Mouse (Mus musculus): ENCODE results near the gene Flt3l. TPM values are rescaled to one million over a fixed set of nuclear protein-coding genes. Genes with fewer than 3 reads are reported as not detected.

Flt3l gene
- total and polyA plus RNA-seq, 2 experiments from 2014 or later = 1.9 to 2.3 TPM

DNA sequence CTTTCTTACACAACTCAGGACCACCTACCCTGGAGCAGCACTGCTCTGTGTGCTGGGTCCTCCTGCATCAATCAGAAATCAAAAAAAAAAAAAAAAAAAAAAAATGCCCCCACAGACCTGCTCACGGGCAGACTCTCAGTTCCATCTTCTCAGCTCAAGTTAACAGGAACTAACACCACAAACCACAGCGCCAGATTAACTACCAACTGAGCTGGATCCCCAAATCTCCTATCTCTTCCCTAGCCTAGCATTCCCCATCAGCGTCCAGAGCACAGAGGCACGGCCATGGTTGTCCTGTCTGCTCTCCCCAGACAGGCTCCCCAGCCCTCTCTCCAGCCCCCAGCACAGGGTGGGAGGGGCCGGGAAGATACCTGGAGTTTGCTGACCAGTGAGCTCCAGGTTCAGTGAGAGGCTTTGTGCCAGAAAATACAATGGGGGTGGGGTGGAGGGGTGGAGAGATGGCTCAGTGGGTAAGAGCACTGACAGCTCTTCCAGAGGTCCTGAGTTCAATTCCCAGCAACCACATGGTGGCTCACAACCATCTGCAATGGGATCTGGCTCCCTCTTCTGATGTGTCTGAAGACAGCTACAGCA is 29.1 kb downstream of the Flt3l start:
- H3K9me3 ChIP-seq (ENCODE audit: low read length) = no peaks in the 10 kb centered on the region
- no peak overlapping the region for H3K27ac ChIP-seq (ENCODE audit: low read depth, low read length)
- no peaks in the 10 kb centered on the region for H3K36me3 ChIP-seq (ENCODE audit: insufficient read depth)
- 58% methylated on average over 5 of the region's 5 CpGs for WGBS
- TF ChIP-seq CTCF (IDR thresholded peaks at IDR 0.05; ENCODE audit: low read depth) = no peak
- no peaks in the 10 kb centered on the region for H3K4me1 ChIP-seq (ENCODE audit: insufficient read depth)
- no peaks in the 10 kb centered on the region for H3K27me3 ChIP-seq (ENCODE audit: insufficient read depth, low read length)
- H3K4me3 ChIP-seq (ENCODE audit: low read depth, low read length) = no peak overlapping the region
- DNase-seq (no peak), ATAC-seq (no peak)
- no peak overlapping the region for H3K4me2 ChIP-seq (ENCODE audit: low read depth)
- H3K9ac ChIP-seq = no peak overlapping the region

DNA sequence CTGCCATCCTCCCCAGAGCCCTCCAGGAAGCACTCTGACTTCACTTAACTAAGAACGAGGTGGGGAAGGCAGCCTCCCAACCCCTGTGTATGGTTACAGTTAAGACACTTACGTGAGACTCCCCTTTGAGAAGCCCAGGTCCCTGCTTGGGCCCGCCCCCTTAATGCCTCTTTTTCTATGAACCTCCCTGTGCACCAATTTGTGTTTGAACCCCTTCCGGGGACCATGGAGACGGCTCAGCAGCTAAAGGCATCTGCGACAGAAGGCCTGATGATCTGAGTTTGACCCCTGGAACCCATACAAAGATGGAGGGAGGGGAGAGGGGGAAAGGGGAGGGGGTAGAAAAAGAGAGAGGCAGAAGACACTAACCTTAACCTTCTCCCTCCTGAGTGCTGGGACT is 29.8 kb downstream of the Flt3l start:
- WGBS = 42% methylated on average over 6 of the region's 6 CpGs
- Histone ChIP-seq H3K27me3 (ENCODE audit: insufficient read depth, low read length) (no peaks in the 10 kb centered on the region), H3K4me2 (ENCODE audit: low read depth) (no peak overlapping the region), H3K4me1 (ENCODE audit: insufficient read depth) (no peaks in the 10 kb centered on the region), H3K9me3 (ENCODE audit: low read length) (no peaks in the 10 kb centered on the region), H3K9ac (no peak overlapping the region), H3K27ac (ENCODE audit: low read depth, low read length) (no peak overlapping the region), H3K4me3 (ENCODE audit: low read depth, low read length) (no peak overlapping the region), H3K36me3 (ENCODE audit: insufficient read depth) (no peaks in the 10 kb centered on the region)
- no peak for TF ChIP-seq CTCF (IDR thresholded peaks at IDR 0.05; ENCODE audit: low read depth)
- ATAC-seq (no peak), DNase-seq (no peak)

DNA sequence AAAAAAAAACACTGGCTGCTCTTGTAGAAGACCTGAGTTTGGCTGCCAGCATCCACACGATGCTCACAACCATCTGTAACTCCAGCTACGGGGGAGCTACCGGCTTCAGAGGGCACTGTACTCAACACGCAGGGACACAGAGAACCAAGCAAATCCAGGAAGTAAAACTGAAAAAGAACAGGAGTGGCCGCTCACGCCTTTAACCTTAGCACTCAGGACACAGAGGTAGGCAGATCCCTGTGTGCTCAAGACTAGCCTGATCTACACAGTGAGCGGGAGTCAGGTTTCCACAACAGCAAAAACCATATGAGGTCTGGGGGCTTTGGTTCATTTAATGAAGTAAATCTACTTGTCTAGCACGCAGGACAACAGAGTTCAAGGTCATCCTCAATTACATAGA is 30.7 kb downstream of the Flt3l start:
- ATAC-seq (no peak), DNase-seq (no peak)
- Histone ChIP-seq H3K4me2 (ENCODE audit: low read depth) (no peak overlapping the region), H3K27me3 (ENCODE audit: insufficient read depth, low read length) (no peaks in the 10 kb centered on the region), H3K27ac (ENCODE audit: low read depth, low read length) (no peak overlapping the region), H3K9me3 (ENCODE audit: low read length) (no peaks in the 10 kb centered on the region), H3K4me1 (ENCODE audit: insufficient read depth) (no peaks in the 10 kb centered on the region), H3K36me3 (ENCODE audit: insufficient read depth) (no peaks in the 10 kb centered on the region), H3K9ac (no peak overlapping the region), H3K4me3 (ENCODE audit: low read depth, low read length) (no peak overlapping the region)
- WGBS = 79% methylated on average over 8 of the region's 8 CpGs
- no peak for TF ChIP-seq CTCF (IDR thresholded peaks at IDR 0.05; ENCODE audit: low read depth)

DNA sequence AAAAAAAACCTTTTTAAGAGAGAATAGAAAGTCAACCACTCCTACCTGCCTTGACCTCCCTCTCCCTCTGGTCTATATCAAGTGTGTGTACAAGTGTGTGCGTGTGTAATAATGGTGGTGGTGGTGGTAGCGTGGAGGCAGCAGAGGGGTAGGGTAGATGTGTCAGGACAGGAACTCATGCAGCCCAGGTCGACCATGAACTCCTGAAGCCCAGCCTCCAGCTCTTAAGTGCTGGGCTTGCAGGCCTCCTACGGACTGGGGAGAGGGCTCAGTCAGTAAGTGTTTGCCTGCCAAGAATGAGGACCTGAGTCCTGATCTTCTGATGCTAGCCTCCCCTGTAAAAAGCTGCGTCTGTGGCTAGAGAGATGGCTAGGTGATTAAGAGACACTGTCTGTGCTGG is 31.3 kb downstream of the Flt3l start:
- no peaks in the 10 kb centered on the region for H3K27me3 ChIP-seq (ENCODE audit: insufficient read depth, low read length)
- H3K9ac ChIP-seq = no peak overlapping the region
- H3K4me1 ChIP-seq (ENCODE audit: insufficient read depth) = no peaks in the 10 kb centered on the region
- H3K27ac ChIP-seq (ENCODE audit: low read depth, low read length) = no peak overlapping the region
- WGBS = 84% methylated on average over 5 of the region's 5 CpGs
- no peak for TF ChIP-seq CTCF (IDR thresholded peaks at IDR 0.05; ENCODE audit: low read depth)
- no peak for DNase-seq
- no peak overlapping the region for H3K4me3 ChIP-seq (ENCODE audit: low read depth, low read length)
- H3K4me2 ChIP-seq (ENCODE audit: low read depth) = no peak overlapping the region
- ATAC-seq = no peak
- H3K36me3 ChIP-seq (ENCODE audit: insufficient read depth) = no peaks in the 10 kb centered on the region
- no peaks in the 10 kb centered on the region for H3K9me3 ChIP-seq (ENCODE audit: low read length)

DNA sequence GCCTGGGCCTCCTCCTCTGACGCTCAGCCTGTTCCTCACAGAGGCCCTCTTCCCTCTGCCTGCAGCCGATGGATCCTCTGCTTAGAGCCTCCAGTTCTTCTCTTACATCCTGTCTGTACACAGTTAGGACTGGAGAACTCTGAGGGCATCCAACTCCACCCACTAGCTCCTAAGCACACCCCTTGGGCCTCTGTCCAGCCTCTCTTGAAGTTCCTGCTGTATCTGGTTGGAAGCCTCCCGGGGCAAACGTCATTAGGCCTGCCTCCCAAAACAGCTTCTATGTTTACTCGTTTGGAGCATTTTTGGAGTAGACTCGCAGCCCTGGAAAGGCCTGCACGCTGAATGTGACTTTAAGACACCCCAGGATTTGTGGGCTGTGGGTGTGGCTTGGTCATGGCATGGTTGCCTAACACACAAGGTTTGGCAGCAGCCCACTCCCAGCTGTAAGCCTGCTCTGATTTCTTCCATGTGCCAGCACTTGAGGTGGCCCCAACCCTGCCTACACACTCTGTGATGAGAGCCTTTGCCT is 32.5 kb downstream of the Flt3l start, which contains the start of gene Fcgrt:
Gene Fcgrt, minus strand, starts transcription at position 200 of the 529 bp plus-strand sequence.
- H3K9me3 ChIP-seq (ENCODE audit: low read length) = no peaks in the 10 kb centered on the region
- H3K27ac ChIP-seq (ENCODE audit: low read depth, low read length) = no peak within 1 kb of the TSS
- no peaks in the 10 kb centered on the region for H3K36me3 ChIP-seq (ENCODE audit: insufficient read depth)
- no peak within 1 kb of the TSS for H3K4me3 ChIP-seq (ENCODE audit: low read depth, low read length)
- WGBS = 74% methylated on average over 7 of the region's 7 CpGs
- H3K4me1 ChIP-seq (ENCODE audit: insufficient read depth) = no peaks in the 10 kb centered on the region
- H3K9ac ChIP-seq = no peak within 1 kb of the TSS
- peak; percentile 65; the same call in 1 of the 2 replicates for ATAC-seq
- DNase-seq = no peak
- no peaks in the 10 kb centered on the region for H3K27me3 ChIP-seq (ENCODE audit: insufficient read depth, low read length)
- TF ChIP-seq CTCF (IDR thresholded peaks at IDR 0.05; ENCODE audit: low read depth) = no peak
- 0 out of 2 replicates have a peak within 1 kb of the TSS, but pooled peaks have one; percentile 13 for H3K4me2 ChIP-seq (ENCODE audit: low read depth)

DNA sequence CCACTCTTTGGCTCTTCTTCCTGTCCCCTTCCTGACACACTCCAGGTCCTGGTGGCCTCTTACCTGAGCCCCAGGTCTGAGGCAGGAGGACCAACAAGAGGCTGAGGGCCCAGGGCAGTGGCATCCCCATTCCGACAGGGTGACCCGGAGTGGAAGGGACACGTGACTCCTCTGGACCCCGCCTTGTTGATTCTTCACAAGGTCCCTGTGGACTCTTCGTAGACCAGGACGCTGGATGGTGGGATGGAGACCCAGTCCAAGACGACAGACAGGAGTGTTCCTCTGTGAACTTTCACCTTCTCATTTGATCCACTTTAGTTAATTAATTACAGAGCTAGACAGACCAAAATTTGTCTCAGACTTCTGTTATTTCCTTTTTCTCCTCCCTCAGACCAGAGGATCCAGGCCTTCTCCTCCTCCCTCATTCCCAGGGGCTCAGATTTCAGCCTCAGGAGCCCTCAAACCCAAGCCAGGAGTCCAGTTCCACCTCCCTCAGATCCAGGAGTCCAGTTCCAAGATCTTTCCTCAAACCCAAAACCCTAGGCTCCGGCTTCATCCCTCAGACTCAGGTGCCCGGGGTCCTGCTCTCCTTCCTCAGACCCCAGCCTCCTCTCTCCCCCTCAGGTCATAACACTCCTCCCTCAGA is 33.2 kb downstream of the Flt3l start:
- Histone ChIP-seq H3K27ac (ENCODE audit: low read depth, low read length) (no peak overlapping the region), H3K4me1 (ENCODE audit: insufficient read depth) (no peaks in the 10 kb centered on the region), H3K4me3 (ENCODE audit: low read depth, low read length) (no peak overlapping the region), H3K4me2 (ENCODE audit: low read depth) (0 out of 2 replicates have a peak overlapping the region, but pooled peaks have one; percentile 13), H3K27me3 (ENCODE audit: insufficient read depth, low read length) (no peaks in the 10 kb centered on the region), H3K36me3 (ENCODE audit: insufficient read depth) (no peaks in the 10 kb centered on the region), H3K9ac (no peak overlapping the region), H3K9me3 (ENCODE audit: low read length) (no peaks in the 10 kb centered on the region)
- 81% methylated on average over 9 of the region's 9 CpGs for WGBS
- ATAC-seq = no peak
- TF ChIP-seq CTCF (IDR thresholded peaks at IDR 0.05; ENCODE audit: low read depth) = no peak
- DNase-seq = no peak

DNA sequence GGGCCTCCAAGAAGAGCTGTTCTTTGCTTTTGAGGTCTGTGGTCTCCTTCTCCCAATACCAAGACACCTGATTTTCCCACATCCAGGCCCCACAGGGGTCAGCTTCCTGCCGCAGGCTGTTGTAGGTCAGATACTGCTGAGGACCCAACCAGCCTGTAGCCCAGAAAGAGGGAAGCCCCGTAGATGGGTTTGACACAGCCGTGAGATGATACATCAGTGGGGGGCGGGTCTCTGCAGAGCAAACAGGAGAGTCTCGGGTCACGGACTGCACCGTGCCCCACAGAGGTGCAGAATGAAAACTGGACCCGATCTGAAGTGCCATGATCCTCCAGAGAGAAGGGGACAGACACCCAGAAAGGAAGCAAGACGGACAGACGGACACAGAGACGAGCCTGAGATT is 33.8 kb downstream of the Flt3l start:
- no peak overlapping the region for H3K4me2 ChIP-seq (ENCODE audit: low read depth)

More for the DNA sequence above, 33.8 kb downstream of the Flt3l start:
- H3K27ac ChIP-seq (ENCODE audit: low read depth, low read length) = no peak overlapping the region
- DNase-seq (no peak), ATAC-seq (no peak)
- TF ChIP-seq CTCF (IDR thresholded peaks at IDR 0.05; ENCODE audit: low read depth) = no peak
- 83% methylated on average over 11 of the region's 11 CpGs for WGBS
- H3K36me3 ChIP-seq (ENCODE audit: insufficient read depth) = no peaks in the 10 kb centered on the region
- H3K4me1 ChIP-seq (ENCODE audit: insufficient read depth) = no peaks in the 10 kb centered on the region
- no peak overlapping the region for H3K4me3 ChIP-seq (ENCODE audit: low read depth, low read length)
- no peaks in the 10 kb centered on the region for H3K27me3 ChIP-seq (ENCODE audit: insufficient read depth, low read length)
- H3K9ac ChIP-seq = no peak overlapping the region
- no peaks in the 10 kb centered on the region for H3K9me3 ChIP-seq (ENCODE audit: low read length)
